Mouse (Mus musculus): Measurements from ENCODE around the gene Foxo4. TPM values are rescaled to one million over a fixed set of nuclear protein-coding genes. Genes with fewer than 3 reads are reported as not detected.

Foxo4 gene
- 10 to 100 TPM; 23.3 to 25.3 TPM for total RNA-seq (2021)
- long read RNA-seq, partial matches to known transcripts, result 2 of 2 reads
- long read RNA-seq, other reads (novel, unspliced or antisense), result 0 of 2 reads

DNA sequence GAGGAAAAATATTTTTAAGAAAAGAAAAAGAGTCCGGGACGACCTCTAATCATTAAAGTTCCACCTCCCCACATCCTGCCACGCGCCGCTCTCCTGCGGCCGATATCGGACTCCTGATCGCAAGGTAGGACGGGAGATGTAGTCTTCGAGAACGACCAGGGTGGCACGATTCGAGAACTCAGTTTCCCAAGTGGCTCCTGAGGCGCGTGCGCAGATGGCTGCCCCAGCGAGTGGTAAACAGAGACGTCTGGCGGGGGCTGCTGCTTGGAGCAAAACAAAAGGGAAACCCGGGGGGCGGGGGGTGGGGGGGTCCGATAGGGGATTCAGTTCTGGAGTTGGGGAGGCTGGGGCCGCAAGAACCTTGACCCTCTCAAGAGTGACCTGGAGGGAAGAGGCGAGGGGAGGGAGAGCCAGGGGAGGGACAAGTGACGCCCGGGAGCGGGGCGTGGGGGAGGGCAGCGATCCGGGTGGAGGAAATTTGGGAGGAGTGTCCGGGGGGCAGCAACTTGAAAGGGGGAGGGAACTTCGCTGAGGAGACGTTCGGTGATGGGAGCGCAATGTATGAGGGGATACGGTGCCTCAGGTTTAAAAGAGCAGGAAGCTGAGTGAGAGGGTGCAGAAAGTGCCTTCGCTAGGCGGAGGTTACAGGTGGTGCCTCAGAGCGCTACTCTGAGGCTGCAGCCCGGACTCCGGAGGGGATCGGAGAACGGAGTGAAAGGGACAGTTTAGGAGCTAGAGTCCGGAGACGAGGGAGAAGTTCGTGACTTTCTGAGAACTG lies at the start of gene Foxo4:
Foxo4 (plus strand) TSS at position 577 of the 778 bp plus-strand sequence.
- peak; percentile 78 to 90 for DNase-seq (ENCODE audit: low spot score in 2 of 2)

DNA sequence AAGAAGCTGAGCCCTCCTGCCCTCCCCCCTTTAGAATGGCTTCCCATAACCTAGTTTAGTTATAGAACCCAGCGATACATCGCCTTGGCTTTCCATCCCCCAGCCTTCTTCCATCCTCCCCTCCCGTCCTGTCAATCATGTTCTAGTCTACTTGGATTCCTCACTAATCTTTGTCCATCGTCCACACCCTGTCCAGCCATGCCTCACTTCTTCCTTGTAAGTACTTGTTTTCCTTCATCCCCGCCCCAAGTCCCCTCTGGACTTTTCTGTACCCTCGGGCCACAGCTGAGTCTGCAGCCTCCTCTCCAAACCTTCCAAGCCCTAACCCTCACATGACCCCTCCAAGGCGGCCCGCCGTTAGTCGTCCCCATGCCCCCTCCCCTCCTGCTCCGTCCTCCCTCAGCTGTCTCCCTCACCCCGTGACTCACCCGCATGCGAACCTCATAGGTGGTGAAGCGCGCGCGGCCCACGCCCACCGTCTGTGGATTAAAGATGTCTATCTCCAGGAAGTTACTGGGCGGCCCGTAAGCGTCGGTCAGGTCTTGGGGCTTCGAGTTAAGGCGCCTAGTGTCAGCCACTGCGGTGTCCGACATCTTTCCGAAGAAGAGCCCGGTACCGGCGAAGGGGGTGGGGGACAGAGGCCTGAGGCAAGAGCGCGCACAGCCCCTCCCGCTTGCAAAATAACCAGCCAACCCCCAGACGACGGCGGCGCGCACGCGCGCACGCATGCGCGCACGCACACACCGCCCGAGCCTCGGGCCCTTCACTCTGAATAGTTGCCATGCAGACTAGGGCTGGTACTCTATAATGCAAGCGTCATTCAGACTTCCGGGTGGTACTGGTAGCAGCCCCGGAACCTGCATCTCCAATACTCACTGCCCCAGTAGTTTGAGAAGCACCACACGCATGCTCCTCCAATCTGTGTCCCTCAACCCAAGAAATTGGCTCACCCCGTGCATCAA lies 32.2 kb upstream of the Foxo4 start, which contains the start of gene Snx12:
Snx12 (minus strand) TSS at position 730 of the 962 bp plus-strand sequence.
- peak; percentile 87 to 95 for DNase-seq (ENCODE audit: low spot score in 2 of 2)

DNA sequence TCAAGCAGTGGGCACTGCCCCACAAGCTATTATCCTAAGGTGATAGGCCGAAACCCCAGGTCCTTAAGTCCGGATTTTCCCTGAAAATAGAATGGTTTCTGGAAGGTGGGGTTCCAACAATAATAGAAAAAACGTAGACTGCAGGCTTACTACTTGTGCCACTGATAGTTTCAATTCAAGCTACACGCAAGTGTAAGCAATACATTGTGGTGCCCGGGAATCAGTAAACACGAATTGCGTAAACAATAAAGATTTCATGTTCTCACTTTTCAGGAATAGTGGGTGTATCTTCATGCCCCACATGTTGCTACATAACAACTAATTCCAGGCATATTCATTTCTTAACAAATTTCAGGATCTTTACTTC lies 31.5 kb upstream of the Foxo4 start:
- DNase-seq (ENCODE audit: low spot score in 2 of 2), result no peak

DNA sequence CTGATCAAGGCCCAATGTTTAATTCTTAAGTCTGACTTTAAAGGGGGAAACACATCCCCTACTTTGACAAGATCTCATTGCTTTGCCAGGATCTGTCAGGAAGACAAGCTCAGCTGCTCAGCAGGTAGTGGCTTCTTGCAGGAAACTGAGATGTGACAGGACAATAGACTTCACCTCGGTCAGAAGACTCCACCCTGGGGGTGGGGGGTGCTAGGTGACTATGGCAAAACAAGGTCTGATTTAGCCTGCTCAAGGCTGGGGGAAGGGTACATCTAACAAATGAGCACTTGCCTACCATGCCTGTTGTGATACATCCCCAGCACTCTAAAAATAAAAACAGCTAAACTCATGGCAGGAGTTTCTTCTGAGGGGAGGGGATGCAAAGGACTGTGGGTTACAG lies 9.3 kb upstream of the Foxo4 start:
- no peak for DNase-seq (ENCODE audit: low spot score in 2 of 2)

DNA sequence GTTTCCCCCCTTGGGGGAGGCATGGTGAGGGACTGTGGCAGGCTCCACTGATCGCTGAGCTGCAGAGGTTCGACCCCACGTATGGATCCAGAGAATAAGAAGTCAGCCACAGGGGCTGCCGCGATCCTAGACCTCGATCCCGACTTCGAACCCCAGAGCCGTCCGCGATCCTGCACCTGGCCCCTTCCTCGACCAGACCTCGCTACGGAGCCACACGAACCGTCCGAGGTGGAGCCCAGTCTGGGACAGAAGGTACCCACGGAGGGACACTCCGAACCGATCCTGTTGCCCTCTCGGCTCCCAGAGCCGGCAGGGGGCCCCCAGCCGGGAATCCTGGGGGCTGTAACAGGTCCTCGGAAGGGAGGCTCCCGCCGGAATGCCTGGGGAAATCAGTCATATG lies 412 bp downstream of the Foxo4 start:
- no peak for DNase-seq (ENCODE audit: low spot score in 2 of 2)

DNA sequence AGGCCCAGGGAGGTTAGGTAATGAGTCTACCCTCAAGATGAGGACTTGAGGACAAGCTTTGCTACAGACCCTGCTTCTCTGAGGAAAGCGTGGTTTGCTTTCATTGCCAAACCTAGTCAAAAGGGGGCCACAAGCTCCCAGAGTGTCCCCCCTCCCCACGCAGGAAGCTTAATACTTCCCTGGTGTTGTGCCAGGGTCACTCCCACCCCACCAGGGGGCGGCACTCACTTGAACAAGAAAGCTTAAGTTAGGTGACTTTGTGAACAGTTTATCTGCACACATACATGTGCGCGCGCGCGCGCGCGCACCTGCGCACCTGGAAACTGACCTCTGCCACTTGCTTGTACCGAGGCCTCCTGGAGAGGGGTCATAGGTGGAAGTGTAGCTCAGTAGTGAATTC lies 2.3 kb downstream of the Foxo4 start:
- no peak for DNase-seq (ENCODE audit: low spot score in 2 of 2)

DNA sequence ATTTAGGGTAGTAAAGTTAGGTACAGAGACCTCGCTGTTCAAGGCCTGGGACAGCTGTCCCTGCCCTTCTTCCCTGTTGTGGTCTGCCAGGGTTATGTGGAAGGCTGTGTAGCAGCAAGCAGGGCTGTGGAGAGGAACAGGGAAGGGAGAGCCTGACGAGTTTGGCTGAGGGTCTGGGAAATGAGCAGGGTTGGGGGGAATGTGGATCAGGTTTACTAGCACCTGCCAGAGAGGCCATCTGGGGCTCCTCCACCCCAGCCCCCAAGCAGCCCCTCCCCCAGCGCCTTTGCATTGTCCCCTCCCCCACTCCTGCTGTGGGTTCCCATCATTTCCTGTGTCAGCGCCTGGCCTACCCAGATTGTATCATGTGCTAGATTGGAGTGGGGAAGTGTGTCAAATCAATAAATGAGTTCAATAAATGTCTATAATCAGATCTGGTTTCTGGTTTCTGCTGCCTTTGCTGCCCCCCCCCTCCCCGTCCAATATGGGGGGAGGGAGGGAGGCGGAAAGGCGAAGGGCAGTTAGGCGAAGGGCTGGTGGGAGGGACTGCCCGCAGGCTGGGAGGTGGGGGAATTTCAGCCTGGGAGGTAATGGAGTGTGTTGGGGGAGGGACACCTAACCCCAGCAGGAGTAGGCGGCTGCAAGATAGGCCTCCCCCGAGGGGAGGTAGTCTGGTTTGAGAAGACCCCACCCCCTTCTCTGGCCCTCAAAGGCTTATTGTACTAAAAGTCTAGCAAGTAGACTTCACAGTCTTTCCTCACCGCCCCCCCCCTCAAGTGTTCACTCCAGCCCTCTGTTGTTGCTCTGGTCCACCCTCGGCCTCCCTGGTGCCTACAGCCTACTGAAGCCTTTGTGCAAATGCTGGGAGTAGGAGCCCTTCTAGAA lies 6.4 kb downstream of the Foxo4 start:
- no peak for DNase-seq (ENCODE audit: low spot score in 2 of 2)

DNA sequence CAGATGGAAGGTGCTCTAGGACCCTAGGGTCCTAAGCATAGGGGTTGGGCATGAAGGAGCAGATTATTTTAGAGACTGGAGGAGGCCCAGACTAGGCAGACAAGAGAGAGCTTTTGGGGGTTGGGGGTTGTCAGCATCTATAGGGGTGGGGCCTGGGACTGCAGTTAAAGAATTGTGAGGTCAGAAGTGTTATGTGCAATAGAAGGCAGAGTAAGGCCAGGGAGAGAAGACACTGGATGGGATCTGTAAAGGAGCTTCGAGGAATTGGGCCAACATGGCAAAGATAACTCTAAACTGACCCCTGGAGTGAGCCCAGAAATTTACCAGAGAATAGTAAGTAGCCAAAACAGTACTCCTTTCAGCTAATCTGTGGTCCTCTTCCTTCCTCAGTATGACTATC lies 9.6 kb downstream of the Foxo4 start, which contains the start of gene Gm614:
Gm614 (minus strand) TSS at position 101 of the 400 bp plus-strand sequence.
- DNase-seq (ENCODE audit: low spot score in 2 of 2), result no peak

DNA sequence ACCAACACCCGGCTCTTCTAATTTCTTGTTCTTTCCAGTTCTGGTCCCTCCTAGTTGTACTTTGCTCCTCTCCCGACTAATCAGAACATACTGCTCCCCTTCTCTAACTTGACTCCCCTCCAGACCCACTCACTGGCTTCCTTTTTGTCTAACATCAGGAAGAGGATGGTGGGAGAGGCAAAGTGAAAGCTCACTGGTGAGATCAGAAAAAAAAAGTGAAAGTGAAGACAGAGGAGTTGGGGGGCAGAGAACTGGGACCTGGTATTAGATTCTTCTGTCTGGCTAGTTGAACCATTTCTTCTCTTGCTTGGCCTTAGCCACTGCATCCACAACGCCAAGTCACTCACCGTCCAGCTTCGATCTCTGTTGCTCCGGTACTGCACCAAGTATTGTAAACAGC lies 12.3 kb downstream of the Foxo4 start:
- DNase-seq (ENCODE audit: low spot score in 2 of 2), result no peak

DNA sequence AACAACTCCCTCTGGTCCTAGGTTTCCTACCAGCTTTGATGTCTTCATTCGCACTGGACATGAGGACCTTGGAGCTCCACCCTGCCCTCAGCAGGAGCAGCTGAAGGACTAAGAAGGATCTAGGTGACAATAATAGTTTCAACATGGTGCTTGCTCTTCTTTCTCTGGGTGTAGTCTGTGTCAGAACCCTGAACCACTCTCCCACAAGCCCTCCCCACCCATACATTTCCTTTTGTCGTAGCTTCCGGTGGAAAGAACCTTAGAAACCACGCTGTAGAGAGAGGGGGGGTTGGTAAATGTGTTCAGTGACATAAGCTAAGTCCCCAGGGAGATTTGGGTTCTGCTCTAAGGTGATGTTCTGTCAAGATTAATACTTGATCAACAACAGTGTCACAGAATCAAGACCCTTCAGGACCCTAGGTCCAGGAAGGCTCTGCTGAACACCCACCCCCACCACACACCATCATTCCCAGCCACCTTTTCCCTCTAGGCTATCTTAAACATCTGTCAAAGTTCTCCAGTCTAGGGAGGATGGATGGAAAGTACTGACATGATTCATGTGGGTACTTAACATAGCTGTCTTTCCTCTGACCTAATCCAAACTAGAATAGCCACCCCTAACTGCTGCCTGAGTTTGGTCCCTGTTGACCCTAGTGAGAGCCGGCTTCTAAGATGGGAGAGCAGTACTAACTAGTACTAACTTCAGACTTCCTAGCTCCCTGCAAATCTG lies 13.9 kb downstream of the Foxo4 start, which contains the start of gene Il2rg:
Il2rg (minus strand) TSS at position 231 of the 730 bp plus-strand sequence.
- DNase-seq (ENCODE audit: low spot score in 2 of 2), result no peak

DNA sequence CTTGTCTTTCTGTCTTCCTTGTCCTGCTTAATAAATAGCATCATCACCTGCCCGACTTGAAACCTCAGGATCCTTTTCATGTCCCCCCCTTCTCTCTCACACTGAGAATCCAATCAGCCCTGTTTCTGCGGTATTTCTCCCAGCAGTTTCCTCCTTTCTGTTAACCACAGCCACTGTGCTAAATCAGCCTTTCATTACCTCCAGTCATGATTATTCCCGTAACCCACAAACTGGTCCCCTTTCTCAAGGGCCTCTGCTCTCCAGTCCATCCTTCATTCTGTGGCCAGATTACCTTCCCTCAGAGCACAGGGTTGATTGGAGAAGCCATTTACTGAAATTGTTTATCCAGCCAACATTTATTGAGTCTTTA lies 14.4 kb downstream of the Foxo4 start, which contains the start of gene Gm20489:
Gm20489 (minus strand) TSS at position 269 of the 370 bp plus-strand sequence.
- DNase-seq (ENCODE audit: low spot score in 2 of 2), result no peak

DNA sequence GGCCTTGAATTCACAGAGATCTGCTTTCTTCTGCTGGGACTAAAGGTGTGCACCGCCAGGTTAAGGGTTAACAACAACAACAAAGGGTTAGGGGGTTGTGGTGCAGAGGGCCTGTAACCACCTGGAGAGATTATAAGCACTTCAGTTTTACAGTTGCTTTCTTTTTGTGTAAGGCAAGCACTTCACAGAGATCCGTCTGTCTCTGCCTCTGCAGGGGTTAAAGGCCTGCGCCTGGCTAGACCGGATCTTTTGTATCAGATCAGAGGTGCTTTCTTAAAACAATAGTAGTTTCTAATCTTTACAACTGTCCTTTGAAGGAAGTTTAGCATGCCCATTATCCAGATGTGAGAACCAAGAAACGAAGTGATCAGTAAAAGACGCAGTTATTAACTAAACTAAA lies 19.1 kb downstream of the Foxo4 start:
- no peak for DNase-seq (ENCODE audit: low spot score in 2 of 2)

DNA sequence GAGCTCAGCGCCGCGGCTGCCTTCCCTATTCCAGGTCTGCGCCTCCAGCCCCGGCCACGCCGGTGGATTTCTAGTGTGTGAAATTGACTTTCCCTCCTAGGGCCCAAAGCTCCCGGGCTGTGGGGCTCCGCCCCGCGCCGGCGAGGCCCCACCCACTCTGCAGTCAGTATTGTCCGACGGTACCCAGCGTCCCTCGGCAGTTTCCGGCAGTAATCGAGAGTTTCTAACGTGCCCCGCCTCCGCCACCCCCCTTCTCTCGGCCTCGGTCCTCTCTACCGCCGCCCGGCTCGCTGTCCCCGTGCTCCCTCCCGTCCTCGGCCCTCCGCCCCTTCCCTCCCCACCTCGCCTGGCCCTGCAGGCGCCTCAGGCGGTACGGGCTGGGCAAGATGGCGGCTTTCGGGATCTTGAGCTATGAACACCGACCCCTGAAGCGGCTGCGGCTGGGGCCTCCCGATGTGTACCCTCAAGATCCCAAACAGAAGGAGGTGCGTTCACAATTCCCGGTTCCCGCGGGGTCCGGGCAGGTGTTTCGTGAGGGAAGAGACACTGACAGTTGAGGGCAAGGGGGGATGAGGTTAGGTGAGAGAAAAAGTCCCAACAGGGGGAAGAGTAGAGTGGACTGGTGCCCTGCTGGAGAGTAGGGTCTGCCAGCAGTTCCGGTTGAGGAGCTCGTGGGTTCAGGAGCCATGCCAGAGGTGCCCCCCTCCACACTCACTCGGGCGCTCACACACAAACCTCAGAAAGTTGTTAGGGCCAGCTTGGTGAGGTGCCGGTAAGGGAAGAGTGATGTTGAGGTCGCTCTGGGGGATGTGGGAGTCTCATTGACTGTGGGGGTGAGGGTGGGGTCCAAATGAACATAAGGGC lies 19.8 kb downstream of the Foxo4 start, which contains the start of gene Med12:
Med12 (plus strand) TSS at position 156 of the 864 bp plus-strand sequence.
- DNase-seq (ENCODE audit: low spot score in 2 of 2), result peak; percentile 73 to 83

DNA sequence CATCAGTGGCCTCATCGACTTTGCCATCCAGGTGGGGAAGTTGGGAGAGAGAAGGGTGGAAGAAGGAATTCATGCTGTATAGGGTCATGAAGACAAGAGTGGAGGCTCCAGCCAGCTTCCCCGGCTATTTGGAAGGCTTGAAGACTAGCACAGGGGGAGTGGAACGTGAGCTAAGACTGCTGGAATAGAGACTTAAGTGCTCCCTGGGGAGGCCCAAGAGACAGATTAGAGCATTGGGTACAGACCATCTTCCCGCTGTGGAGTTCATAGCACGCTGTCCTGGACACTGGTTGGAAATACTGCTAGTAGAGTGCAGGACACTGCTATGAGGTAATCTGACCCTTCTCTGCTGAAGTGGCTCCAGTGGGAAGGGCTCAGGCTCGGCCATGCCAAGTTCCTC lies 28.5 kb downstream of the Foxo4 start:
- DNase-seq (ENCODE audit: low spot score in 2 of 2), result no peak

DNA sequence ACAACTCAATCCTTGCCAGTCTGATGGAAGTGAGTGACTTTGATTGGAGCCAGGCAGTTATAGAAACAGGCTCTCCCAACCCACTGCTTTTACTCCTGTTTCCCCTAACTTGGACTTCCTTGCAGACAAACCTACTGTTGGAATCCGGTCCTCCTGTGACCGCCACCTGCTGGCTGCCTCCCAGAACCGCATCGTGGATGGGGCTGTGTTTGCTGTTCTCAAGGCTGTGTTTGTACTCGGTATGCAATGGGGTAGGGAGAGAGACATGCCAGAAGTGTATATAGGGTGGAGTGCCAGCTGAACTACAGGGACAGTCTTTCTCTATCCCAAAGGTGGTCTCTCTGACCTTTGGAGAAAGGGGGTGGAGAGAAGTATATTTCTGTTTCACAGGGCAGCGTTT lies 31.2 kb downstream of the Foxo4 start:
- DNase-seq (ENCODE audit: low spot score in 2 of 2), result peak; percentile 40 to 55

DNA sequence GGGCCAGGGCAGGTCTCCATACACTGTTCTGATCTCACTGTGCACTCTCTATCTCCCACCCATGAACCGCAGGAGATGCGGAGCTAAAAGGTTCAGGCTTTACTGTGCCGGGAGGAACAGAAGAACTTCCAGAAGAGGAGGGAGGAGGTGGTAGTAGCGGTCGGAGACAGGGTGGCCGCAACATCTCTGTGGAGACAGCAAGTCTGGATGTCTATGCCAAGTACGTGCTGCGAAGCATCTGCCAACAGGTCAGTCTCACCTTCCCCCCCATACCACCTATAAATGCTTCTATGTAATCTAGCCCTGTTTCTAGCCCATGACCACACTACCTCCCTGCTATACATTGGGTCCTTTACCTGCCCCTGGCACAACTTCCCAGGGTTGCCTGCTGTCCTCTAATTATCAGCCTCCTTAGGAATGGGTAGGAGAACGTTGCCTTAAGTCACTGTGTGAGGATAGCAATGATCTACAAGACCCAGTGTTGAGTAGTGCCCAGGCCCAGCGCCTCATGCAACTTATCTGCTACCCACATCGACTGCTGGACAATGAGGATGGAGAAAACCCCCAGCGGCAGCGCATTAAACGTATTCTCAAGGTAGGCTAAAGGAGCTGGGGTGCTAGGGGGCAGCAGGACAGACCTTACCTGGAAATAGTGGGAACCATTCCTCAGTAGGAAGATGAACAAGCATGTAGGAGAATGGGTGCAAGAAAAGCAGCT lies 31.8 kb downstream of the Foxo4 start:
- DNase-seq (ENCODE audit: low spot score in 2 of 2), result no peak

DNA sequence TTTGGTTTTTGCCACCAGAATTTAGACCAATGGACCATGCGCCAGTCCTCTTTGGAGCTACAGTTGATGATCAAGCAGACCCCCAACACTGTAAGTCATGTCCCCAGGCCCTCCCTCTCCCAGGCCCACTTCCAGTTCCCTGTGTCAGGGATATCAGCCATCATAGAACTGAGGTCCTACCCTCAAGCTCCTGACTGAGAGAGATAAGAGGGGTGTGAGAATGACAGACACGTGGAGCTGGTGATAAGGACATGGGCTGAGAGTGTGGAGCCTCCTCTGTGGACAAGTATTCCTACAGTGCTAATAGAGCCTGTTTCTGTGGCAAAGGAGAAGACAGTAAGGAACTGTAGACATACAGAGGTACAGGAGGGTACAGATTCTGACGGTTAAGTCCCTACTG lies 33.2 kb downstream of the Foxo4 start:
- DNase-seq (ENCODE audit: low spot score in 2 of 2), result no peak

DNA sequence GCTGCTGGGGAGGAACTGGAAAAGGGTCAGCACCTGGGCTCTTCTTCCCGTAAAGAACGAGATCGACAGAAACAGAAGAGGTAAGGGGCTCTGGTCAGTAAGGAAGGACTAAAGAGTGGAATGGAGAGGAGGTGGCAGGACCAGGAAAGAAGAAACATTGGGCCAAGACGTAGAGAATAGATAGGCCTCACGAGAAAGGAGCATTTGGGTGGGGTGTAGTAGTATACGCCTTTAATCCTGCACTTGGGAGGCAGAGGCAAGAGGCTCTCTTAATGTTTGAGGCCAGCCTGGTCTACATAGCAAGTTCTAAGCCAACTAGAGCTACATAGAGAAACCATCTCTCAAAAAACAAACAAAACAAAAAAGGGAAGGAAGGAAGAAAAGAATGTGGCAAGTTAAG lies 34.1 kb downstream of the Foxo4 start:
- no peak for DNase-seq (ENCODE audit: low spot score in 2 of 2)

Data from layer of hippocampus, adult 18-20 months (tissue).